In the genomic region with DNA sequence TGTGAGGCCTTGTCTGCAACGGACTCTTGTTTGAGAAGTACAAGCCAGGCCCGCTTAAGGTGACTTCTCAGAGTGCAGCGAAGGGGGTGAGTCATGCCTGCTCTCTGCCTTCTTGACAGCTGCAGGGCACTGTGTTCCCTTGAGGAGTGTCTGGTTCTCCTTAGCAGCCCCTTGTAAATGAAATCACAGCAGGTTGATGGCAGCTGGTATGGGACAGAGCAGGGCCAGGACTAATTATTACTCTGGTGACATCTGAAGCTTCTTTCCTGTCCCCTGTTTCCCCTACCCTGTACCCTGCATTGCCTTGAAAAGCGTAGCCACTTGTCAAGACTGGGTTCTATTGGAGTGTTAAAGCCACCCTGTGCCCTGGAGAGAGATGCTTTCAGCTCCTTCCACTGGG, we compare ENCODE assay signal across 13 mouse cellular contexts. TPM values are rescaled to one million over a fixed set of nuclear protein-coding genes. Genes with fewer than 3 reads are reported as not detected.
DNase-seq lines count a peak whose midpoint lies in the region; ATAC-seq lines count a peak whose summit lies in the region.
"Had no signal": no experiment of that assay in that cellular context is flagged by ENCODE, and none has a peak within 500 bp of the region (broad histone marks: within the 10 kb centered on the region; RNA-seq: fewer than 3 reads in every experiment).

No protein-coding gene starts in this region.

- peaks cover 12% of the 10 kb centered on the region; the same call in 1 of the 2 replicates for H3K4me1 ChIP-seq in hindbrain, embryonic 14.5 days (replicated peaks; ENCODE audit: control insufficient read depth, insufficient read depth, low read length)
- 0 out of 2 replicates have a peak, but pooled peaks cover 4% of the 10 kb centered on the region for H3K4me1 ChIP-seq in midbrain, embryonic 11.5 days (ENCODE audit: control insufficient read depth, insufficient read depth, low read length)
- H3K4me1 ChIP-seq: heart, embryonic 13.5 days had no signal

- no peaks in the 10 kb centered on the region for H3K27me3 ChIP-seq in hindbrain, embryonic 14.5 days (ENCODE audit: control insufficient read depth, insufficient read depth, low read length)
- H3K27me3 ChIP-seq in midbrain, embryonic 11.5 days (ENCODE audit: control insufficient read depth, insufficient read depth, low read length) = no peaks in the 10 kb centered on the region
- H3K27me3 ChIP-seq: embryonic facial prominence, embryonic 12.5 days; heart, embryonic 13.5 days had no signal

- no peak overlapping the region for H3K4me3 ChIP-seq in hindbrain, embryonic 14.5 days (replicated peaks; ENCODE audit: low read length)
- no peak overlapping the region for H3K4me3 ChIP-seq in midbrain, embryonic 11.5 days (ENCODE audit: low read depth, low read length)
- H3K4me3 ChIP-seq: embryonic facial prominence, embryonic 12.5 days; heart, embryonic 13.5 days had no signal

- peak; percentile 34; the same call in 1 of the 2 replicates for ATAC-seq in hindbrain, embryonic 14.5 days (ENCODE audit: low FRiP score)
- no peak for ATAC-seq in midbrain, embryonic 11.5 days (ENCODE audit: low FRiP score)
- ATAC-seq: forebrain, postnatal 0 days had no signal

- H3K36me3 ChIP-seq in hindbrain, embryonic 14.5 days (replicated peaks; ENCODE audit: control insufficient read depth, insufficient read depth) = no peaks in the 10 kb centered on the region
- no peaks in the 10 kb centered on the region for H3K36me3 ChIP-seq in midbrain, embryonic 11.5 days (ENCODE audit: control insufficient read depth, insufficient read depth, low read length)
- H3K36me3 ChIP-seq: embryonic facial prominence, embryonic 12.5 days; heart, embryonic 13.5 days had no signal

- H3K27ac ChIP-seq in hindbrain, embryonic 14.5 days = no peak overlapping the region
- no peak overlapping the region for H3K27ac ChIP-seq in midbrain, embryonic 11.5 days (ENCODE audit: low read depth, low read length)
- H3K27ac ChIP-seq: embryonic facial prominence, embryonic 12.5 days; heart, embryonic 13.5 days had no signal

- peak; percentile 60 for DNase-seq in embryo, embryonic 10 days (ENCODE audit: low spot score)
- no peak for DNase-seq in embryo, embryonic 9.5 days (ENCODE audit: extremely low spot score)
- peak; percentile 40 for DNase-seq in NIH3T3 (ENCODE audit: low read depth)
- no peak for DNase-seq in hindbrain, embryonic 14.5 days (ENCODE audit: low spot score)
- peak; percentile 83 for DNase-seq in midbrain, embryonic 11.5 days (ENCODE audit: low spot score, missing footprints)
- DNase-seq in right cerebral cortex, postnatal 36 days (ENCODE audit: low spot score in 2 of 2) = no peak
- no peak for DNase-seq in frontal cortex, postnatal 10 days (ENCODE audit: low spot score in 2 of 2)
- DNase-seq in cerebellum, postnatal 25 days = no peak
- DNase-seq: forebrain, postnatal 0 days; kidney, adult 2 months had no signal

- no peaks in the 10 kb centered on the region for H3K9me3 ChIP-seq in hindbrain, embryonic 14.5 days (ENCODE audit: control insufficient read depth, low read length)
- H3K9me3 ChIP-seq in midbrain, embryonic 11.5 days (ENCODE audit: control insufficient read depth, low read length) = no peaks in the 10 kb centered on the region
- H3K9me3 ChIP-seq: embryonic facial prominence, embryonic 12.5 days; heart, embryonic 13.5 days had no signal

- no peak overlapping the region for H3K4me2 ChIP-seq in hindbrain, embryonic 14.5 days (replicated peaks)
- H3K4me2 ChIP-seq in midbrain, embryonic 11.5 days = no peak overlapping the region
- H3K4me2 ChIP-seq: embryonic facial prominence, embryonic 12.5 days; heart, embryonic 13.5 days; liver, embryonic 11.5 days had no signal

- WGBS in hindbrain, embryonic 14.5 days = 40% methylated on average over 4 of the region's 4 CpGs
- whole genome bisulfite sequencing in midbrain, embryonic 11.5 days = 75% methylated on average over 4 of the region's 4 CpGs

- no peak overlapping the region for H3K9ac ChIP-seq in hindbrain, embryonic 14.5 days
- no peak overlapping the region for H3K9ac ChIP-seq in midbrain, embryonic 11.5 days (ENCODE audit: low read length)
- H3K9ac ChIP-seq: embryonic facial prominence, embryonic 12.5 days; forebrain, postnatal 0 days; heart, embryonic 13.5 days had no signal

RNA-seq across cellular contexts. Expression of a gene that starts 38.0 kb away (rescaled TPM):
- 1.1 TPM in 2 replicates for polyA plus RNA-seq in hindbrain, embryonic 14.5 days (2014; fragmentation: Nextera tagmentation; extraction: Ambion mirVana)
- 2.3 and 2.4 TPM in 2 replicates for polyA plus RNA-seq in midbrain, embryonic 11.5 days (2014; fragmentation: Nextera tagmentation; extraction: Ambion mirVana)

RNA-seq across cellular contexts. Expression of a gene that starts 40.3 kb away (rescaled TPM):
- not detected in 2 replicates for polyA plus RNA-seq in hindbrain, embryonic 14.5 days (2014; fragmentation: Nextera tagmentation; extraction: Ambion mirVana)
- 0.17 and 0.38 TPM in 2 replicates for polyA plus RNA-seq in midbrain, embryonic 11.5 days (2014; fragmentation: Nextera tagmentation; extraction: Ambion mirVana)
- polyA plus RNA-seq: heart, embryonic 13.5 days; liver, embryonic 11.5 days had no signal

Comparison
In these comparisons a context has a peak if more than half of its experiments do, and no peak if none do; other contexts are left out.
1. DNase-seq: peak in embryo, embryonic 10 days (single experiment), NIH3T3 (single experiment) and midbrain, embryonic 11.5 days (single experiment); none in embryo, embryonic 9.5 days (single experiment), hindbrain, embryonic 14.5 days (single experiment), right cerebral cortex, postnatal 36 days (0 of 2), frontal cortex, postnatal 10 days (0 of 2) and cerebellum, postnatal 25 days (0 of 2).